27 mouse cellular contexts compared by ENCODE assay signal in the genomic region with DNA sequence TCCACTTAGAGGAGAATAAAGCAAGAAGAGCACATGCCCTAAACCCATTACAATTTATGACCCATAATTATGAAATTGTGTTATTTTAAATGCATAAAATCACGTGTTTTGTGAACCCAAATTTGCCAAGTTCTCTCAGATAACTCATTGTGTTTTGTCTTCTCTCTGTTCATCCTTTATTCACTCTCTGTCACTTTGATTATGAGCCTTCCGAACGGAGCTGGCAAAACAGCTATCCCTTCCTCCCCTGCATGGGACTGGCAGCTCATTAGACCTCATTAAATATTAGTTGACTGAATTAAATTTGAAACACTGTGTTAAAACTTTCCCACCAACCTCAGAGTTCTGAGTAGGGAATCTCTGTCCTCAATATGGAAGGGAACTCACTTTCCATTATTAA.
"Had no signal": no experiment of that assay in that cellular context is flagged by ENCODE, and none has a peak within 500 bp of the region (broad histone marks: within the 10 kb centered on the region; RNA-seq: fewer than 3 reads in every experiment).

No protein-coding gene starts in this region.

- H3K9me3 ChIP-seq: heart, embryonic 13.5 days; heart, embryonic 15.5 days; hindbrain, embryonic 10.5 days; hindbrain, embryonic 12.5 days; limb, embryonic 13.5 days; limb, embryonic 15.5 days had no signal

- H3K4me3 ChIP-seq: gastrocnemius, adult 2 months; heart, adult 2 months; heart, embryonic 13.5 days; heart, embryonic 15.5 days; hindbrain, embryonic 10.5 days; hindbrain, embryonic 12.5 days; layer of hippocampus, adult 2 months; left cerebral cortex, adult 2 months; limb, embryonic 13.5 days; limb, embryonic 15.5 days; liver, embryonic 12.5 days had no signal

- H3K27ac ChIP-seq: gastrocnemius, adult 2 months; heart, adult 2 months; heart, embryonic 13.5 days; heart, embryonic 15.5 days; hindbrain, embryonic 10.5 days; hindbrain, embryonic 12.5 days; hindbrain, embryonic 14.5 days; layer of hippocampus, adult 2 months; left cerebral cortex, adult 2 months; limb, embryonic 13.5 days; limb, embryonic 15.5 days; liver, embryonic 12.5 days; liver, embryonic 14.5 days had no signal

- H3K4me2 ChIP-seq: heart, embryonic 11.5 days; heart, embryonic 13.5 days; heart, embryonic 15.5 days; hindbrain, embryonic 12.5 days; hindbrain, embryonic 14.5 days; limb, embryonic 13.5 days; limb, embryonic 15.5 days; liver, embryonic 12.5 days had no signal

- DNase-seq: gastrocnemius, adult 2 months; gastrocnemius, postnatal 10 days; gastrocnemius, postnatal 25 days; heart, adult 2 months; heart, postnatal 14 days; heart, postnatal 4 days; kidney, adult 18-20 months; kidney, adult 8-10 months; kidney, postnatal 10 days; kidney, postnatal 25 days; kidney, postnatal 4 days; left cerebral cortex, postnatal 4 days had no signal

- H3K27me3 ChIP-seq: heart, embryonic 13.5 days; heart, embryonic 15.5 days; hindbrain, embryonic 12.5 days; limb, embryonic 13.5 days; limb, embryonic 15.5 days; liver, embryonic 12.5 days had no signal

- H3K36me3 ChIP-seq: heart, embryonic 13.5 days; heart, embryonic 15.5 days; hindbrain, embryonic 10.5 days; hindbrain, embryonic 12.5 days; limb, embryonic 13.5 days; limb, embryonic 15.5 days; liver, embryonic 12.5 days had no signal

- H3K4me1 ChIP-seq: heart, embryonic 13.5 days; heart, embryonic 15.5 days; hindbrain, embryonic 10.5 days; hindbrain, embryonic 12.5 days; limb, embryonic 15.5 days; liver, embryonic 12.5 days had no signal

- H3K9ac ChIP-seq: heart, embryonic 13.5 days; heart, embryonic 15.5 days; hindbrain, embryonic 12.5 days; hindbrain, embryonic 14.5 days; limb, embryonic 13.5 days; limb, embryonic 15.5 days; liver, embryonic 12.5 days; liver, embryonic 14.5 days had no signal

- ATAC-seq: hindbrain, embryonic 16.5 days; inflammation-experienced regulatory T-cells, adult 6 months; intestine, postnatal 0 days; liver, embryonic 12.5 days had no signal
